Mouse (Mus musculus) spleen, adult 2 months (tissue): ENCODE data around the gene Snd1.

ENCODE experiments used
- CTCF ChIP-seq: fragments of 200-500 bp; IDR thresholded peaks from 2 replicates; pipeline ENCODE4 v1.5.1; 2011; ENCODE audit warnings: mild to moderate bottlenecking, inconsistent platforms; ENCODE audit not compliant: insufficient read depth, insufficient read length, insufficient replicate concordance; ENCODE audit errors: extremely low read depth
- POLR2A ChIP-seq: fragments of 200-500 bp; IDR thresholded peaks from 2 replicates; pipeline ENCODE4 v1.6.1; 2011; ENCODE audit warnings: low read depth, low read length, inconsistent platforms

- TF ChIP-seq POLR2A = no peak
- TF ChIP-seq CTCF = no peak
Measured at GRCm38 (mm10) chr6:28613441-28613840, 138.5 kb downstream of the Snd1 start.
